Mouse (Mus musculus) 416B (cell line): ENCODE data around the gene Myl3.

Experiments
- DNase-seq: peaks from one replicate; pipeline ENCODE4 v3.0.0; 2011; ENCODE audit warnings: low read depth

Myl3 gene

DNA sequence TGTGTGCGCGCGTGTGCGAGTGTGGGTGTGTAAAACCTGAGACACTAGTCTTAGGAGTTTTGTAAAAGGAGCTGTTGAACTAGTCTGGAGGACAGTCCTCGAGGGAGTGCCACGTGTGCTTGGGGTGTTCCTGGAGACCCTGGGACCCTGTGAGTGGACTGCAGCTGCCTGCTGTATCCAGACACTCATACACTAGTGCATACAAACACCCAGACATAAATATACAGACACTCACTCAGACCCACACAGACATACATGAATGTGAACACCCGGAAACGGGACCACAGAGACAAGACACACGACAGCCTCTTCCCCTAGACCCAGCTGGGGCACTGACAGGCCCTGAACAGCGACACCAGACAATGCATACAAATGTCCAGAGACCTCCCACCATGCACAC lies 21.1 kb downstream of the Myl3 start:
- no peak for DNase-seq

- no peak for DNase-seq
Observed at GRCm38 (mm10) chr9:110763405-110763804, 21.7 kb downstream of the Myl3 start.

- no peak for DNase-seq
Observed at GRCm38 (mm10) chr9:110772336-110772735, 30.7 kb downstream of the Myl3 start.

DNA sequence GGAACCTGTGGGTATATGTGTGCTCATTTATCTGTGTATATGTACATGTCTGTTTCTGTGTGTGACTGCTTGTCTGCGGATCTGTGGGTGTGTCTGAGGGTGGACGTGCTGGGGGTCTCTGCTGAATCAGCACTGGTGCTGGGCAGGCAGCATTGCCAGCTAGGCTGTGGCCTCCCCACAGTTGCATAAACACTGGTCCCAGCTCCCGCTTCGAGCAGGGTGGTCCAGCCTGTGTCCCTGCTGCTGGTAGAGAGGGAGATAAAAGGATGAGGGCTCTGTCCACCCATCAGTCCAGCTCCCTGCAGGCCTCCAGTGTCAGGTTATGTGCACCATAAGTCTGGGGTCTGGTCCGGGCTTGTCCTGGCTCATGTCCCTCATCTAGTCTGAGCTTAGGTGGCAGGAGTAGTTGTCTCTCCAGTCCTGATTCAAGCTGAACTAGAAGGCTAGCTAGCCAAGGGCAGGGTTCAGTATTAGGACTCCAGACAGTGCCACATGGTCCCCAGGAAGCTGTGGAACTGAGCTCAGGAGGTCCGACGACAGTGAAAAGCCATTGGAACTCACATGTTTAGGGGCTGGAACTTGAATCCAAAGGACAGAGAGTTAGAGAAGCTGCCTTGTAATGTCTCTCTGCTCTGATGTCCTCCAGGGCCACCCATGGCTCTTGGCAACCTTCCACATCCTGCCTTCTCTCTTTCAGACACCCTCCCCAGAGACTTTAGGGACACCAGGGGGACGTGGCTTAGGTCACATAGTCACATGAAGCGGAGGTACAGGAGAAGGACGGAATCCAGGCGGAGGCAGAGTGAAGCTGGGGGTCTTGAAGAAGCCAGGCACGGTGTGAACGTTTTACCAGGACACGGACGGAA lies 33.0 kb downstream of the Myl3 start:
- no peak for DNase-seq

- no peak for DNase-seq
Observed at GRCm38 (mm10) chr9:110775269-110776022, 33.8 kb downstream of the Myl3 start.

DNA sequence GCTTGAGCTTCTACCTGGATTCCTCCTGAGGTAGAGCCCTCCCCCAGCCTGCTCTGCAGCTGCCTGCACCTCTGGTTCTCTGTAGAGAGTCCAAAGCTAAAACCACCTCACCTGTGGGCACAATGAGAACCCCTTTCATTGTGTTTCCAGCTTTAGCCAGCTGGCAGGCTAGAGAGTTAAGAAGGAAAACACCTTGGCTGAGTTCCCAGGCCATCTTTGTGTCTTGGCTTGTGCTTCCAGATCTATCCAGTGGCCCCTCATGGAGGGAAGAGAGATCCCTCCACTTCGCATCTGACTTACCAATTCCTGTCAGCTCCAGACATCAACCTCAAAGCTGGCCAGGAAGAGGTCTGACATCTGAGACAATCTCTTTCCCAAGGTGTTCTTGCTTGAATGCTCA lies 36.4 kb downstream of the Myl3 start:
- DNase-seq = no peak

DNA sequence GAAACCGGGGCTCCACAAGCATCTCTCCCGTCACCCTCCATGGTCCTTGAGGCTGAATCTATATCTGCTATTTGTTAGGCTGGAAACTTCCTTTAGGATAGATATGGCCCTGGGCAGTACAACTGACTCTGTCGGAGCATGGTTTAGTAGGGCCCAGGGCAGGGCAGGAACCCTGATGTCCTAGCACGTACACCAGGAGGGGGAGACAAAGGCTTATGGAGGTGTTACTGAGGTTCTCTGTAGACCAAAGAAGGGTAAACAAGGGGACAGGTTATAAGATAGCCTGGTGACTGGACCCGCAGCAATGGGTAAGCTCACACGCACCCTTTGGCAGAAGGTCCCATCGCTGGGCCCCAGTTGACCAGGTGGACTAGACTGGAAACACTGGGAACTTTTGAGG lies 36.9 kb downstream of the Myl3 start:
- no peak for DNase-seq

DNA sequence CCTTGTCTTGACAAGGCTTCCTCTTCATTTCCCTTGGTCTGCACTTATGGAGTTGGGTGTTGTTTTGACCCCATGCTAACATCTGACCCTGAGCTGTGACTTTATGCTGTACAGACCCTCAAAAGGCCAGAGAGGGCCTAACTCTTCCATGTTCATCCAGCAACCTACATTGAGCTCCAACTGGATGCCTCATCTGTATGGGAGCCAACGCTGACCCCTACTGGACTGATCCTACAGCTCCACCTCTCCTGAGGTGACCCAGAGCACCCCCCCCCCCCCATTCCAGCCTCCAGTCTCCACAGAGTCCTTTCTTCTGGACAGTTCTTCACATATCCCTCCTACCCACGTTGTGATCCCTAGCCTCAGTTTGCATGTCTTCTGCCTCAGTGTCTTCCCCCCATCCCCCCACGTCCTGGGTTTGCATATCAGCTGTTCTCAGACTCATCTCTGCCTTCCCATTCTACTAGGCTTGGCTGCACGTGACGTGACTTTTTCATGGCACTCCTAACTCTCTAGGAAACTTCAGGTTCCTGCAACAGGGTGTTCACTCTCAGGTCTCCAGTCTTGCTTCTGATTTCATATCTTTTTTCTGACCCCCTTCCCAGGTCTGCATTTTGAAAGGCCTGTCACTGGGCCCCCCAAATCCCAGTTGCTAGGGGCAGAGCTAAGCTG lies 37.7 kb downstream of the Myl3 start:
- DNase-seq = peak; percentile 34

GRCm38 (mm10) chr9:110781256-110781721 lies 39.6 kb downstream of the Myl3 start:
- peak; percentile 89 for DNase-seq

DNA sequence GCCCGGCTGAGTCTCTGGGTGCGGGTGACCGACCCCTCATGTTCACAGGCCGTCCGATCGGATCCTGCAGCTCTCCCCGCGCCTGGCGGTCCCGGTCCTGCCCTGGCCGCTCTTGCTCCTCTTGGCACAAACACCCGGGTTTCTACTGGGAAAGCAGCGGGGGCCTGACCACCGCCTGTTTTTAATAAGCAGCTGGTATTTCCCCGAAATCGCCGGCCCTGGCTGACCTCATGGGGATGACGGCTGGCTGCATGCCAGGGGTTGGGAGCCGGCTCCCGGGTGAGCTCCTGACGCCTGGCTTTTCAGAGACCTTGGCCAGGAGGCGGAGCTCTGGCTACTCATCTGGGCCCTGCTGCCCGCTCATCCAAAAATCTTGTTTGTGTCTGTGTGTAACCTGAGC lies 40.1 kb downstream of the Myl3 start:
- DNase-seq = peak; percentile 62

- DNase-seq = peak; percentile 51
Observed at GRCm38 (mm10) chr9:110783611-110784010, 42.0 kb downstream of the Myl3 start.

- DNase-seq = no peak
Observed at GRCm38 (mm10) chr9:110788169-110788568, 46.5 kb downstream of the Myl3 start.

DNA sequence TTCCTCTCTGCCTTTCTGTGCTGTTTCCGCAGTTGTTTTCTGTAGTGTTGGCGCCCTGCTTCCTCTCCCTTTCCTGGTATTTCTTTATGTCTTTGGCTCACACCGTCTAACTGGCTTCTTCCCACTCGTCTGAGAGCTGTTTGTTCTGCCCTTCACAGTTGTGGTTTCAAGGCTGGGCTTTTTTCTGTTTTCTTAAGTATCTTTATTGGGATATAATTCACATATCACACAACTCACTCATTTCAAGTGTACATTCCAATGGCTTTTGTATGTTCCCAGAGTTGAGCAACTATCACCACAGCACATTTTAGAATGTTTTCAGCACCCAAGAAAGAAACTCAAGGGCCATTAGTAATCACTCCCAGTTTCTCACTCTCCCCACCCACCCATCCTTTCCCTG lies 48.8 kb downstream of the Myl3 start:
- no peak for DNase-seq

- DNase-seq = peak; percentile 72
Observed at GRCm38 (mm10) chr9:110797013-110797412, 55.4 kb downstream of the Myl3 start.

DNA sequence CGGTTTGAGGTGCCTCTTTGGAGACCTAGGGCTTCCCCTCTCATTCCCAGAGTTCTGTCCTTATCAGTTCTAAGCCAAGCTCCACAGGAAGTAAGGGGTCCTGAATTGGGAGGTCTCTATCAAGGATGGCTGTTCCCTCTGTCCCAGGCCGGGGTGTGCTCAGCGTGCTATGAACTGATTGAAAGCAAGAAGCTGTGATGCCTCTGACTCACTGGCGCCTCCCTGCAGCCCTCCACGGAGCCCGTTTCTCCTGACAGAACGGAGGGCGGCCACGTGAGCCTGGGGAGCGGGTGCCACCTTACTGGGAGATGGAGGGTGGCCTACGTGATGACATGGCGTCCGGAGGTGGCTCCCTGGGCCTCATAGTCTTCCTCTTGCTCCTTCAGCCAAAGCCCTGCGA lies 56.2 kb downstream of the Myl3 start, which contains the start of gene Prss42:
Prss42 (plus strand) TSS at position 301 of the 400 bp plus-strand sequence.
- DNase-seq = no peak

- DNase-seq = no peak
Observed at GRCm38 (mm10) chr9:110800834-110801479, 59.3 kb downstream of the Myl3 start.

DNA sequence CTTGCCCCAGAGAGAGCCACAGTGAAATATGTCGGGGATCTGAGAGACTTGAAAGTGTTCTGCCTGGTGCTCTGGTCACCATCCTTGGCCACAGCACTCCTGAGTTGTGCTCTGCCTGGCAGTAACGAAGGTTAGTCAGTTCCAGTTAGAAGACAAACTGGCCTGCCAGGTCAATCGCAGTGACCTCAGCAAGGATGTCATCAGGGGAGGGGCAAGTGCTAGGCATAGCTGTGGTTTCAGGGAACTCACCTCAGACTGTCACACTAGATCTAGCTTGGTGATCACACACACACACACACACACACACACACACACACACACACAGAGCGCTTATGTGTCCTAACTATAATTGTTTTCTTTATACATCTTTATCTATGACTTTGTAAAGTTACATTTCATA lies 61.6 kb downstream of the Myl3 start:
- DNase-seq = peak; percentile 49

DNA sequence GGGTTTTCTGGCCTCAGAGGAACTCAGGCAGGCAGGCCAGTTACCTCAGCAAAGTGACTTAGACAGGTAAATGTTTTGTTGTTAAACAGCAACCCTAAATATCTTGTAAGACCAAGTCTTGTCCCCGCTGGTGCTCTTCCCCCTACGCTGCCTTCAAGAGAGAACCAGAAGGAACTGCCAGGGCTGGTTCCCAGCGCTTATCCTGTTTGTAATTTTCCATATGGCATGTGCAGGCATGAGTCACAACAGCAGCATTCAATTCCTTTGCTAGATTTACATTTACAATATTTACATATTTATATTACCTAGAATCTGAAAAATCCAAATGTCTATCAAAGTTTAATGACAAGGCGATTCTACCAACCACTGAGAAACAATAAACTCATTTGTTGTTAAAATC lies 68.4 kb downstream of the Myl3 start:
- no peak for DNase-seq

DNA sequence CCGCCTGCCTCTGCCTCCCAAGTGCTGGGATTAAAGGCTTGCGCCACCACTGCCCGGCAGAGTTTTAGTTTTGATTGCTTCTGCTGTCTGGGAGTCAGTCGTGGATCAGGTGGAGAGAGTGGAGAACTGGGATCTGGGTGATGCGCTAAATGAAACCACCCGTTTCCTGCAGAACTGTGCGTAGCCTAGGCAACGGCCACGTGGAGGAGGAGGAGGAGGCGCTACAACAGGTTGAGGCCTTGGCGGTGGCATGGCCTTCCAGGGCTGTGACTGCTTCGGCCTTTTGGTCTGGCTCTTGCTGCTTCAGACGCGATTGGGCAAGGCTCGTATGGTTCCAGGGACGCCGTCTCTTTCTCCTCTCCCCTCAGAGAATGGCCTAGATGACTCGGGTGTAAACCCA lies 72.1 kb downstream of the Myl3 start, which contains the start of gene Prss44:
Prss44 (plus strand) TSS at position 206 of the 400 bp plus-strand sequence.
- no peak for DNase-seq
